Mouse (Mus musculus) ES-Bruce4 (cell line): ENCODE measurements at regions not wholly inside any gene's neighbourhood (a gene's known extent, or its start where the extent isn't known, plus 50 kb on each side); places are given as distances from the start of the nearest gene placed in this dataset.

Experiments
- CTCF ChIP-seq: IDR thresholded peaks from one replicate; pipeline ENCODE4 v1.8.1; 2011; ENCODE audit warnings: low read depth, low read length
- EP300 ChIP-seq: IDR thresholded peaks from 2 replicates; pipeline ENCODE4 v1.6.1; 2011; ENCODE audit warnings: low read depth, low read length; ENCODE audit not compliant: insufficient read depth
- POLR2A ChIP-seq: IDR thresholded peaks from one replicate; pipeline ENCODE4 v1.8.1; 2011; ENCODE audit warnings: low read length; ENCODE audit not compliant: insufficient read depth

DNA sequence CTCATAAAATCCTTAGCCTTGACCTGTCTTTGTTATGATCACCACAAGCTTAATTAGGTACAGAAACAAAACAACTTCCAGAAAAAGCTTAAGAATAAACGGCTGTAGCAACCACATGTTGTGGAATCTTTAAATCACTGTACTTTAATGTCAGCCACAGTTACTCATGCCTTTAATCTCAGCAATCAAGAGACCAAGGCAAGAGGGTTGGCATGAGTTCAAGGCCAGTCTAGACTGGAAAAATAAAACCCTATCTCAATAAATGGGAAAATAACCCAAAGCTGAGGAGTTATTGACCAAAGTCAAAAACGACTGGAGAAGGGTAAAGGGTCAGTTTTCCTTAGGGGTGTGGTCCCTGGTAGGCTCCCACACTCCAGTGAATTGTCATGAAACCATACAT, 595.2 kb upstream of the Akr1e1 start:
- no peak for TF ChIP-seq CTCF
- no peak for TF ChIP-seq POLR2A
- TF ChIP-seq EP300: no peak
